Mouse (Mus musculus) CH12.LX (cell line): ENCODE measurements at regions not wholly inside any gene's neighbourhood (a gene's known extent, or its start where the extent isn't known, plus 50 kb on each side); places are given as distances from the start of the nearest gene placed in this dataset.

Experiments used
- DNase-seq: peaks from one replicate; pipeline ENCODE4 v3.0.0-alpha.2; 2013; ENCODE audit errors: extremely low read depth
- H3K27ac ChIP-seq: 2 replicates; pipeline ENCODE4 v1.5.1; 2012; ENCODE audit warnings: low read depth, mild to moderate bottlenecking, control low read depth, moderate library complexity; ENCODE audit not compliant: insufficient read depth
- H3K27me3 ChIP-seq: replicated peaks from 2 replicates; pipeline ENCODE3; 2012; ENCODE audit warnings: inconsistent platforms
- H3K36me3 ChIP-seq, 2 experiments: replicated peaks in 1 of 2; 2 replicates each; pipeline versions ENCODE3 to v1.6.1; 2012; ENCODE audit warnings: inconsistent platforms in 1 of 2, low read length in 1 of 2, mild to moderate bottlenecking in 1 of 2, mixed read lengths in 1 of 2, moderate library complexity in 1 of 2; ENCODE audit not compliant: control insufficient read depth in 1 of 2, insufficient read depth in 1 of 2
- H3K4me1 ChIP-seq, 2 experiments: 2 replicates each; pipeline ENCODE4 v1.6.1; 2012; ENCODE audit warnings: inconsistent platforms in 1 of 2, moderate library complexity in 1 of 2; ENCODE audit not compliant: insufficient read depth in 2 of 2, control insufficient read depth in 1 of 2
- H3K4me2 ChIP-seq: 2 replicates; pipeline ENCODE4 v1.6.1; 2012; ENCODE audit warnings: low read depth, mild to moderate bottlenecking, control low read depth; ENCODE audit not compliant: poor library complexity, insufficient read depth, severe bottlenecking
- H3K4me3 ChIP-seq, 3 experiments: fragments of 150-350 bp in 1 of 3; sonication (generic) in 1 of 3; replicated peaks in 1 of 3; 2 replicates each; pipeline versions ENCODE3 to v1.5.1; 2011 to 2012; ENCODE audit warnings: low read depth in 2 of 3, low read length in 2 of 3, mild to moderate bottlenecking in 2 of 3, moderate library complexity in 2 of 3, control low read depth in 1 of 3, improper control_type of control experiment in 1 of 3, inconsistent platforms in 1 of 3, mixed read lengths in 1 of 3; ENCODE audit not compliant: poor library complexity in 1 of 3
- H3K79me2 ChIP-seq: replicated peaks from 2 replicates; pipeline ENCODE4 v1.6.1; 2012; ENCODE audit warnings: mild to moderate bottlenecking, moderate library complexity; ENCODE audit not compliant: control insufficient read depth, poor library complexity, insufficient read depth, severe bottlenecking; ENCODE audit errors: extremely low read depth
- H3K9ac ChIP-seq: 2 replicates; pipeline ENCODE4 v1.6.1; 2012; ENCODE audit warnings: low read depth, mild to moderate bottlenecking, control low read depth, moderate library complexity; ENCODE audit not compliant: insufficient read depth
- H3K9me3 ChIP-seq: replicated peaks from 2 replicates; pipeline ENCODE3; 2012; ENCODE audit warnings: low read length, inconsistent platforms, mixed read lengths
- BHLHE40 ChIP-seq: IDR thresholded peaks from 2 replicates; pipeline ENCODE4 v1.6.1; 2011; ENCODE audit warnings: mild to moderate bottlenecking, low read depth, low read length, improper control_type of control experiment
- CHD1 ChIP-seq: IDR thresholded peaks from 2 replicates; pipeline ENCODE4 v1.6.1; 2012; ENCODE audit warnings: low read depth, low read length, improper control_type of control experiment, inconsistent platforms
- CHD2 ChIP-seq: IDR thresholded peaks from 2 replicates; pipeline ENCODE4 v1.6.1; 2011; ENCODE audit warnings: low read length, improper control_type of control experiment
- CTCF ChIP-seq, 2 experiments: IDR thresholded peaks in 1 of 2; conservative IDR thresholded peaks in 1 of 2; 2 replicates each; pipeline ENCODE4 v1.5.1; 2011 to 2012; ENCODE audit warnings: low read depth in 2 of 2, low read length in 2 of 2, improper control_type of control experiment in 1 of 2, inconsistent platforms in 1 of 2, mild to moderate bottlenecking in 1 of 2, moderate library complexity in 1 of 2
- E2F4 ChIP-seq: IDR thresholded peaks from 2 replicates; pipeline ENCODE4 v1.6.1; 2011; ENCODE audit warnings: low read depth, low read length, improper control_type of control experiment; ENCODE audit not compliant: insufficient replicate concordance
- ELF1 ChIP-seq: IDR thresholded peaks from 2 replicates; pipeline ENCODE4 v1.6.1; 2014; ENCODE audit warnings: low read depth, mild to moderate bottlenecking, inconsistent platforms, low read length, improper control_type of control experiment
- EP300 ChIP-seq: IDR thresholded peaks from 2 replicates; pipeline ENCODE4 v1.6.1; 2011; ENCODE audit warnings: low read length, improper control_type of control experiment
- GABPA ChIP-seq: IDR thresholded peaks from 2 replicates; pipeline ENCODE4 v1.6.1; 2012; ENCODE audit warnings: low read depth, low read length, improper control_type of control experiment, inconsistent platforms; ENCODE audit not compliant: insufficient replicate concordance
- HCFC1 ChIP-seq: IDR thresholded peaks from 2 replicates; pipeline ENCODE4 v1.6.1; 2012; ENCODE audit warnings: low read depth, mild to moderate bottlenecking, inconsistent platforms, low read length, improper control_type of control experiment
- KAT2A ChIP-seq: IDR thresholded peaks from 2 replicates; pipeline ENCODE4 v1.6.1; 2012; ENCODE audit warnings: low read length, improper control_type of control experiment, inconsistent platforms; ENCODE audit not compliant: insufficient replicate concordance
- MAZ ChIP-seq: IDR thresholded peaks from 2 replicates; pipeline ENCODE4 v1.6.1; 2012; ENCODE audit warnings: low read depth, mild to moderate bottlenecking, inconsistent platforms, low read length, improper control_type of control experiment, moderate library complexity
- MYC ChIP-seq: IDR thresholded peaks from 2 replicates; pipeline ENCODE4 v1.6.1; 2011; ENCODE audit warnings: low read depth, mild to moderate bottlenecking, improper control_type of control experiment, low read length
- NELFE ChIP-seq: IDR thresholded peaks from 2 replicates; pipeline ENCODE4 v1.6.1; 2011; ENCODE audit warnings: low read depth, low read length, improper control_type of control experiment
- NRF1 ChIP-seq: IDR thresholded peaks from 2 replicates; pipeline ENCODE4 v1.6.1; 2014; ENCODE audit warnings: low read depth, mild to moderate bottlenecking, inconsistent platforms, low read length, improper control_type of control experiment, moderate library complexity
- POLR2AphosphoS2 ChIP-seq: IDR thresholded peaks from 2 replicates; pipeline ENCODE4 v1.6.1; 2011; ENCODE audit warnings: low read depth, low read length, improper control_type of control experiment
- RAD21 ChIP-seq: IDR thresholded peaks from 2 replicates; pipeline ENCODE4 v1.6.1; 2011; ENCODE audit warnings: low read depth, mild to moderate bottlenecking, low read length, improper control_type of control experiment, moderate library complexity
- SMC3 ChIP-seq: IDR thresholded peaks from 2 replicates; pipeline ENCODE4 v1.6.1; 2011; ENCODE audit warnings: low read depth, low read length, improper control_type of control experiment
- USF2 ChIP-seq: conservative IDR thresholded peaks from 2 replicates; pipeline ENCODE4 v1.6.1; 2011; ENCODE audit warnings: low read depth, low read length, improper control_type of control experiment
- ZMIZ1 ChIP-seq: IDR thresholded peaks from 2 replicates; pipeline ENCODE4 v1.6.1; 2012; ENCODE audit warnings: low read depth, mild to moderate bottlenecking, inconsistent platforms, low read length, improper control_type of control experiment
- ZNF384 ChIP-seq: IDR thresholded peaks from 2 replicates; pipeline ENCODE4 v1.6.1; 2012; ENCODE audit warnings: low read depth, low read length, improper control_type of control experiment, inconsistent platforms
- dilution Hi-C: fragments of 300-500 bp; cut with MboI; formaldehyde crosslinking; loops from 2 replicates; pipeline ENCODE4 v1.14.3; 2020; ENCODE audit warnings: low sequenced_read_pairs; ENCODE audit not compliant: extremely low pct_unique_long_range_greater_than_20kb, extremely low pct_ligation_motif_present
- in situ Hi-C: fragments of 300-500 bp; cut with MboI; formaldehyde crosslinking; loops from 3 replicates; pipeline ENCODE4 v1.14.3; 2019; ENCODE audit warnings: low sequenced_read_pairs, low pct_ligation_motif_present, low pct_unique_long_range_greater_than_20kb, mixed read lengths

DNA sequence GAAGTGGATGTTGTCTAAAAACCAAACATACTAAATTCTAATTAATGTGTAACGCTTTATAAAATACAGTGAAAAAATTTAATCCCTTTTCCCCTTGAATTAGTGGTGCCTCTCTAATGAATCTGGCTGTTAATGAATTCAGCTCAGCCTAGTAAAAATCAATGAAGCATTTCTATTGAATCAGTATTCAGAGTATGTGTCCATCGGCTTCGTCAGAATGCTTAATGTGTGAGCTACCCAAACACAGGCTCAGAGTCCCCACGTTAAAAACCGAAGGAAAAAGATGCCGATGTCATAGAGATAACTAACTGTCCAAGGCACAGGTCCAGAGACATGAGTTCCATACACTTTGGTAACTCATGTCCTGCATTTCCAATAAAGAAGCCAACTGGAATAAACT, 126.3 kb upstream of the Plekha5 start:
- dilution Hi-C loops (no loop called here), in situ Hi-C loops (no loop called here)
- H3K4me3 ChIP-seq: no peak overlapping the region
- no peak overlapping the region for H3K27ac ChIP-seq
- TF ChIP-seq CTCF (conservative IDR thresholded peaks at IDR 0.05 in 1 of 2, IDR thresholded peaks at IDR 0.05 in 1 of 2; ENCODE audit: low read depth in 2 of 2, low read length in 2 of 2) (no peak), BHLHE40 (no peak), NELFE (no peak), USF2 (no peak), CHD1 (no peak), SMC3 (no peak), POLR2AphosphoS2 (no peak), MAZ (no peak), HCFC1 (no peak), EP300 (no peak), KAT2A (no peak), ELF1 (no peak), RAD21 (no peak), E2F4 (no peak), GABPA (no peak), ZMIZ1 (no peak), NRF1 (no peak), CHD2 (no peak), MYC (no peak)
- no peaks in the 10 kb centered on the region for H3K27me3 ChIP-seq
- no peak overlapping the region for H3K9ac ChIP-seq
- H3K4me2 ChIP-seq: no peak overlapping the region
- H3K4me1 ChIP-seq: no peaks in the 10 kb centered on the region
- DNase-seq: no peak
- peaks cover 73% of the 10 kb centered on the region for H3K9me3 ChIP-seq
- H3K36me3 ChIP-seq: no peaks in the 10 kb centered on the region
- H3K79me2 ChIP-seq: no peaks in the 10 kb centered on the region

DNA sequence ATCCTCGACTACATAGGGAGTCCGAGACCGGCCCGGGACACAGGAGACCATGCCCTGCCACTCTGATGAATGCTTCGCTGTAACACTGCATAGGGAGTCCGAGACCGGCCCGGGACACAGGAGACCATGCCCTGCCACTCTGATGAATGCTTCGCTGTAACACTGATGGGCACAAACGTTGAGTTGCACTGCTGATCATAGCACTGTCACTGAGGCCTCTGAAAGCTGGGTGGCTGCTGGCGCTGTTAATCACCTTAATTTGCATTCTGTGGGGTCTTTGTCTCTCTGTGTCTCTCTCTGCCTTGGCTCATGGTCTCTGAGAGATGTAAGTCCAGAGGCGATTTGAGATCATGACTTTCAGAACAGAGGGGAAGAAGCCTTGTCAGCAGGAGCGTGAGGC, 133.7 kb upstream of the Plekha5 start:
- H3K36me3 ChIP-seq: no peaks in the 10 kb centered on the region
- no peak for DNase-seq
- H3K27me3 ChIP-seq: no peaks in the 10 kb centered on the region
- H3K9ac ChIP-seq: no peak overlapping the region
- TF ChIP-seq SMC3 (no peak), ZNF384 (no peak)
- H3K4me2 ChIP-seq: no peak overlapping the region
- in situ Hi-C loops: no loop called here
- dilution Hi-C loops: no loop called here
- no peaks in the 10 kb centered on the region for H3K4me1 ChIP-seq
- H3K79me2 ChIP-seq: no peaks in the 10 kb centered on the region
- no peak overlapping the region for H3K27ac ChIP-seq
- H3K9me3 ChIP-seq: peaks cover 80% of the 10 kb centered on the region
- H3K4me3 ChIP-seq: no peak overlapping the region
